Mouse (Mus musculus) gastrocnemius, adult 2 months (tissue): ENCODE measurements around the gene Phospho1. TPM values are rescaled to one million over a fixed set of nuclear protein-coding genes. Genes with fewer than 3 reads are reported as not detected.
A peak's percentile ranks its signal among the peaks of the same experiment; 100 is the strongest.

Source experiments
- DNase-seq: peaks from one replicate; pipeline ENCODE4 v3.0.0; 2022
- H3K27ac ChIP-seq: fragments of 200-600 bp; 2 replicates; pipeline ENCODE4 v1.8.1; 2022; ENCODE audit warnings: mild to moderate bottlenecking
- H3K4me3 ChIP-seq: fragments of 200-600 bp; 2 replicates; pipeline ENCODE4 v1.8.1; 2022; ENCODE audit warnings: mild to moderate bottlenecking, moderate library complexity
- CTCF ChIP-seq: fragments of 200-600 bp; IDR thresholded peaks from 2 replicates; pipeline ENCODE4 v1.8.1; 2022; ENCODE audit warnings: antibody characterized with exemption, mild to moderate bottlenecking, moderate library complexity
- intact Hi-C: fragments of 180-260 bp; cut with DNase I; formaldehyde crosslinking; loops from one replicate; pipeline ENCODE4 v1.15.1; 2025
- total RNA-seq, 2 experiments: library from RNA; stranded (reverse); gene quantifications; 2 replicates each; pipeline ENCODE4 v1.2.3; 2021

The Phospho1 gene
- total RNA-seq, 2 experiments from 2014 or later: 274 to 394 TPM

DNA sequence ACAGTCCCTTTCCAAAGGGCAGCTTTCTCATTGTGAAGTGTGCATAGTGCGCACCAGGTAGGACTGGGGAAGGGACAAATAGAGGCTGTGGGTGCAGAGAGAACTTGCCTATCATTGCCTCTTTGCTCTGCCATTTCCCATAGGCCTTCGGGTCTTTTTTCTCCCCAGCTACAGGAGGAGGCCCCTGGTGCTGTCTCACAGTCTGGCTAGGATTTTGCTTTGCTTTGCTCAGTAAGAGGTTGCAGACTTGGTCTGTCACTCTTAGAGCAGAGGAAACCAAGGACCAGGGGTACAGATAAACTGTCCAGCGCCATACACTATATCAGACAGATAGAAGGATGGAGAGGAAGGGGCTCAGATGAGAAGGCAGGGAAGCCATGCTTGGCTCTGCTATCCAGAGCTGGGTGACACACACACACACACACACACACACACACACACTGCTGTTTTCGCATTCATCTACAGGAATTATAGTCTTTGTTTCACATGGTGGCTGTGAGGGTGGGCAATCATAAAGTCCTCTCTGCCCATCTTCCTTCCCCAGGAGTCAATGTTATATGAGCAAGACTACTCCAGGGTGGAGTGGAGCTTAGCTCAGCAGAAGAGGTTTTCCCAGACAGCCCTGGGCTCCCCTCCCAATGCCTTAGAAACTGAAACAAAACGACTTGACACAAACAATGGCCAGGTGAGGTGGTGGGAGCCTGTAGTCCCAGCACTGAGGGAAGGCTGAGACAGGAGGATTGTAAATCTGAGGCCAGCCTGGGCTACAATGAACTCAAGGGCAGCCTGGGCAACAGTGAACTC, 16.6 kb downstream of the Phospho1 start:
- Histone ChIP-seq H3K27ac (peak overlapping the region; percentile 83), H3K4me3 (peak overlapping the region; percentile 68)
- no peak for DNase-seq
- intact Hi-C loops: no loop called here
- TF ChIP-seq CTCF: no peak

DNA sequence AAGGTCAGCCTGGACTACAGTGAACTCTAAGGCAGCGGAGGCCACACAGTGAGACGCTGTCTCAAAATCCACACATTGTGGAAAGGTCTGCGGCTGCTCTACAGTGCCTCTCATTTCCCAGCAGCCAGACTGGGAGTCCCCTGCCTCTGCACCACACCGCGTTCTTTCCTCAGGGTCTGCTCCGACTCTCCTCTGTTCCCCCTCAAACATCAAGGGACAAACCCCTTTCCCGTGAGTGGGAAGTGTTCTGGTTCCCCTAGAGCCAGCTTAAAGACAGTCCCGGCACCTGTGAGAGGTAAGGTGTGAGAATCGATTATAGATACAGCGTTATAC, 17.2 kb downstream of the Phospho1 start:
- Histone ChIP-seq H3K27ac (peak overlapping the region; percentile 83), H3K4me3 (peak overlapping the region; percentile 68)
- intact Hi-C loops: no loop called here
- TF ChIP-seq CTCF: no peak
- DNase-seq: no peak

DNA sequence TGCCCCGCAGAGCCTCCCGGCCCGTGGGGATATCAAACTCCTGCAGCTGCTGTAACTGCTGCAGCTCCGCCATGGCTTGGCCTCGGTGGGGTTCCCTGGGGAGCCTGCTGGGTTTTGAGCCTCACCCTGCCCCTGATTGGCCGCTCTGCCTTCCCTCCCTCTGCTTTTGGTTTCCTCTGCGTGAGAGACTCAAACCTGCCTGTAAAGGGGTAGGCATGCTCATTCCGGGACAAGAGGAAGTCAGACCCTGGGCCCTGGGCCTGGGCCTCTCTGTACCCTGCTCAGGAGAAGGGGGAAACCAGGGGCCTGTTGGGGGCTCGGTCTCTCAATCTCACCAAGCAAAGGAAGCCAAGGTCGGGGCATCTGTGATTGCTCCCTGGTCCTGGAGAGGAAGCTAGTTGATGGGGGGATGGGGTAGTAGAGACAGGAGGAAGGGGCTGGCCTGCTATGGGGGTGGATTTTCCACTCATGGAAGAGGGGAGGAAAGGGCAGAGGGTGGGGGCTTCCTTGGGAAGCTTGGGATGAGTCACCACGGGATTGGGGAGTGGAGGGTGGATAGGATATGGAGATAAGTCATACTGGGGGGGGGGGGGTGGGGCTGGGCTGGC, 17.9 kb downstream of the Phospho1 start, which contains the start of gene Abi3:
TSS of gene Abi3 (minus strand) at position 403 of the 608 bp plus-strand sequence.
- intact Hi-C loops: no loop called here
- DNase-seq: peak; percentile 66
- H3K4me3 ChIP-seq: peak within 1 kb of the TSS; percentile 68
- no peak for TF ChIP-seq CTCF
- peak within 1 kb of the TSS; percentile 83 for H3K27ac ChIP-seq

DNA sequence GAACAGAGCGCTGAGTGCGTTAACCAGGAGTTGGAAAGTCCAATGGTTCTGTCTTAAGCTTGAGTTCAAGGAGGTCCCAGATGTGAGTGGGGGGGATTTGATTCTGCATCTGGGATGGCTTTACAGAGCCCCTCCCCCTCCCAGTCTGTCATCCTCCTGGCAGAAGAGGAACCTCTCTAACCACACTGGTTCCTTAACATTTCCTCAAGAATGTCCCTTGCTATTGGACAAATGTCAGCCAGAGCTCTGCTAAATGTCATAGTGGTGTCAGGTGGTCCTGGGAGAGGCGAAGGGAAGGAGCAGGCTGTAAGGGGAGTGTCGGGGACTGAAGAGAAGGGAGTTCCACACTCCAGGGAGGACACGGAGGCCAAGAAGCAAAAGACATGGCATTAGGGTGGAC, 18.7 kb downstream of the Phospho1 start:
- H3K27ac ChIP-seq: peak overlapping the region; percentile 83

DNA sequence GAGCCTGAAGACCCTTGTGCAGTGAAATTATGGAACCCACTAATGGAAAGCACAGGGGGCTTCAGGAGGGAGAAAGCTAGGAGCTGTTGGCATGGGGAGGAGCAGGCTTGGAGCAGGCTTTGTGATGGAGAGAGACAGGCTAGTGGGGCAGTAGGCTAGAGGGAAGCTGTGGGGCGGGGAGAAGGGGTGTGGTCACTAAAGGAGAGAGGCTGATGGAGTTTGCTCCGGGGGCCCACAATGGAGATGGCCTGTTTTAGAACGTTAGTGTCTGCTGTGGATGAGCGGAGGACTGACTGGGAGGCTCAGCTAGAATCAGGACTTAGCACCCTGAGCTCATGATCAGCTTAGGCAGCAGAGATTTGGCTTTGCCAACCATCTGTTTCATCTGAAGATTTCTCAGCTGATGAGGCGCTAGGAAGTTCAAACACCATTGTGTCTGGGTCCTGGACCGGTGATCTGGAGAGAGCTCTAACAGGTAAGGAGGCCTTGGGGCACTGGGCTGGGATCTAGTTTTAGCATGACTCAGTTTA, 19.2 kb downstream of the Phospho1 start:
- peak overlapping the region; percentile 83 for H3K27ac ChIP-seq
- no peak for TF ChIP-seq CTCF
- H3K4me3 ChIP-seq: peak overlapping the region; percentile 68
- intact Hi-C loops: no loop called here
- DNase-seq: no peak

More for the DNA sequence above, 18.7 kb downstream of the Phospho1 start:
- no peak for DNase-seq
- intact Hi-C loops: no loop called here
- no peak for TF ChIP-seq CTCF
- peak overlapping the region; percentile 68 for H3K4me3 ChIP-seq

DNA sequence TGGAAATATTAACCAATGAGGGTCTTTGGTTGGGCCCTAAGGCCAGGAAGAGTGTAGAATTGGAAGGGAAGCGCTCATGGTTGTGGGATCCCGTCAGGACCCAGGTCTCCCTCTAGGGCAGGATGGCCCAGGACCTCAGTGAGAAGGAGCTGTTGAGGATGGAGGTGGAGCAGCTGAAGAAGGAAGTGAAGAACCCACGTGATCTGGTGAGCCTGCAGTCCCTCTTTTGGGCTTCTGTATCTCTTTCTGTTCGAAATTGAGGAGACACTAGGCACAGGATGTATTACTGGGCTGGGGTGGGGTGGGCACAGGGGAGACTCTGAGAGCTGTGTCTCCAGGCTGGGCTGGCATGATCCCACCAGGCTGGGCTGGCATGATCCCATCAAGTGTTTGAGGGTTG, 20.6 kb downstream of the Phospho1 start:
- no peak overlapping the region for H3K4me3 ChIP-seq
- H3K27ac ChIP-seq: no peak overlapping the region
- no peak for TF ChIP-seq CTCF
- no peak for DNase-seq
- intact Hi-C loops: no loop called here

DNA sequence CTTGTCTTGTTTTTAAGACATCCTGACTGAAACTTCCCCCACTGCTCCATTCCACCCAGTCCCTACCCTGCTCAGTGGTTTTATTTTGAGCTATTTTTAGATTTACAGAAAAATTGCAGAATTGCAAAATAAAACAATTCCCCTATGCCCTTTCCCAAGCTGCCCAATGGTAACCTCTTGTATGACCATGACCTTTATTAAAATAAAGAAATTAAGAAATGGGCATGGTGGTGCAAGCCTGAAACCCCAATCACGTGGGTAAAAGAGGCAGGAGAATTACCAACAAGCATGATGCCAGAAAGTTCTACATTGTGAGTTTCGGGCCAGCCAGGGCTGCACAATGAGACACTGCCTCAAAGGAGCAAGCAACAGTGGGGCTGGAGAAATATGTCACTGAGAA, 26.6 kb downstream of the Phospho1 start:
- intact Hi-C loops: loop anchor here (5.0 kb wide), 1 partner anchor 164 kb away; no protein-coding TSS in a partner anchor

DNA sequence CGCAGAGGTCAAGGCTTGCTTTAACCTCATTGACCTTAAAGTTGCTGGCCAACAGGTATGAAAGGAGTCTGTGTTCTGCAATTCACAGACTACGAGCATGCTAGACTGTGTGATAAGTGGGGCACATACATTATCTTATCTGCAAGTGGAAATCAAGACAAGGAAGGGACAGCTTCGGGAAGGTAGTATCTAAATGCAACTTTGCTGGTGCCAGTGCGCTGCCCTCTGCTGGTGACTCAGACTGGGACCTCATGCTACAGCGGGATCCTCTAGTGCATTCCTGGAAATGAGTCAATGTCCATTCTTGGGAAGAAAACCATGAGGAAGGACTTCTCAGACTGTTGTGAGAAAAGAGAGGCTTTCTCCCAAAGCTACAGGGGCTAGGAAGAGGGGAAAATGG, 29.4 kb downstream of the Phospho1 start:
- no peak overlapping the region for H3K27ac ChIP-seq
- DNase-seq: peak; percentile 79
- TF ChIP-seq CTCF: peak; percentile 95
- intact Hi-C loops: loop anchor here (1.0 to 5.0 kb wide), 3 partner anchors 25 to 166 kb away; no protein-coding TSS in a partner anchor
- no peak overlapping the region for H3K4me3 ChIP-seq

More for the DNA sequence above, 26.6 kb downstream of the Phospho1 start:
- Histone ChIP-seq H3K4me3 (no peak overlapping the region), H3K27ac (no peak overlapping the region)
- no peak for TF ChIP-seq CTCF
- DNase-seq: no peak

DNA sequence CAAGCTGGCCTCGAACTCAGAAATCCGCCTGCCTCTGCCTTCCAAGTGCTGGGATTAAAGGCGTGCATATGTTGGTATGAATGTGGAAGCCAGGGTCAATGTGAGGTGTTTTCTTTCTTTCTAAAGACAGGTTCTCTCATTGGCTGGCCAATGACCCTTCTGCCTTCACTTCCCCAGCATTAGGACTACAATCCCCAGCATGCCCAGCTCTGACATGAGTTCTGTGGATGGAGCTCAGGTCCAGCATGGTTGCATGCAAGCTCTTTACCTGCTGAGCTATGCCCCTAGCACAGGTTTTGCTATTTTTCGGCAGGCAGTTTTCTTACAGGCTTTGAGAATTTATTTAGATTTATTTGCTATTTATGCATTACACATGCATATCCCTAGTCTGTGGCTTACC, 33.0 kb downstream of the Phospho1 start:
- H3K27ac ChIP-seq: no peak overlapping the region
- TF ChIP-seq CTCF: no peak
- DNase-seq: no peak
- no peak overlapping the region for H3K4me3 ChIP-seq
- intact Hi-C loops: no loop called here

DNA sequence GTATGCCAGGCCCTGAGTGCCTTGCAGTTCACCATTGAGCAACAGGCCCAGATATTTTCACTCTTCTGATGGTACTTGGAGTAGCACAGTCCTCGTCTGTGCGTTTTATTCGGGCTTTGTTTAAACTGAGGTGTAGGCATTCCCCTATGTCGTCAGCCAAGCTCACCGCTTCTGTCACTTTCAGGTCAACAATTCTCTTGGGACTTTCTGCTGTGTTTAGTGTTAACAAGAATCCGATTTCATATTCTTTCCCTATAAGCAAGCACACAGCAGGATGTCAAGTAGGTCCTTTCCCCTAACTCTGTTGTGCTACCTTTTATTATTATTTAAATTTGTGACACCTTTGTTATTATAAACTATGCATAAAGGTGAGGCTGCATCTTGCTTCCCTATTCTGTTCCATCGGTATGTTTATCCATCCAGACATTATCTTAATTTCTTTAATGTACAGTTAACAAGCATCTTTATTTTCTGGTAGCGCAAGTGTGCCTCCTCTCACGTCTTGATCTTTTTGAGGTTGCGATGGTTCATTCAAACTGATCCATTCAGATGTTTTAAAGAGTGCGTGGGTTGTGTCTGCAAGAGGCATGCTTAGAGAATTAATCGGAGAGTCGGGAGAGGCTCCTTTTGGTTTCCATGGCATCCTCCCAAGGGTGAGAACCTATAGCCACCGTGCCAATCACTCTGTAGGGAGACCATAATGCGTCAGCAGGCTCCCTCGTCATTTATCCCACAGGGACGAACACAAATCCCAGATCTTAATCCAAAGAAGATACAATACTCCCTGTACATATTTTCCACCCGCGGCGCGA, 33.6 kb downstream of the Phospho1 start:
- H3K4me3 ChIP-seq: peak overlapping the region; percentile 74
- intact Hi-C loops: no loop called here
- DNase-seq: no peak
- no peak for TF ChIP-seq CTCF
- H3K27ac ChIP-seq: peak overlapping the region; percentile 97

DNA sequence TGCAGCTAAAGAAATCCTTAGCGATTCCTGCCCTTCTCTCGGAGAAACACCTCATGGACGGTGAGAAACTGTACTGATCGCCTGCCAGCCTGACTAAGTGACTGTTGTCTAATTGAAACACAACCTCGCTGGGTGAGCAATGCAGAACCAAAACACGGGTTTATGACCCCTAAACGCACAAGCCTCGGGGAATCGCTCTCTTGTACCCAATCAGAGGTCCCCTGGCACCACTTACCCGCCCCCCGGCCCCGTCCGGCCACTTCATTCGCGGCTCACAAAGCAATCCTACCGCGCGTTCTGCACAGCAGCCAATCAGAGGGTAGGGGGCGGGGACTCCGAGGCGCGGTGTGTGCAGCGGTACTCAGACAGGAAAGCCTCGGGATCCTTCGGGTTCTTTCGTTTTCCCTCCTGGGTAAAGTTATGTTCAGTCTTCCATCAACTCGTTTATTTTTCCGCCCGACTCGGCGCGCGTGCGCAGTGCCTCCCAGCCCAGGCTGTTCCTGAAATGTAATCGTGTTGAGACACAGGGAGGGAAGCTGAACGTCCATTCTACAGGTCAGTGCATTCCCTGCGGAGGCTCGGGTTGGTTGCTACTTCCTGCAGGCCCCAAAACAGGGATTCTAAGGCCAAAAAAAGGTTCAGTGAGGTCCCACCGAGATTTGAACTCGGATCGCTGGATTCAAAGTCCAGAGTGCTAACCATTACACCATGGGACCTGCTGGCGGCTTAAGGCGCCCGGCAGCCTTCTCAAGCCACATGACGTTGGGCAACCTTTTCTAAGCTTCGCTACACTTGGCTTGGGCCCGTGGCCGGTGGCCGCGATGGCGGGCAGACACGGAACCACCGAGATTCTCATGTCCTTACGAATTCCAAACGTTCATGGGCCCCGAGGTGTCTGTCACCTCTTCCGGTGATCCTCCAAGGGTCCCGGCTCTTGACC, 34.5 kb downstream of the Phospho1 start:
- peak overlapping the region; percentile 74 for H3K4me3 ChIP-seq
- no peak for TF ChIP-seq CTCF
- intact Hi-C loops: no loop called here
- DNase-seq: peak; percentile 98
- H3K27ac ChIP-seq: peak overlapping the region; percentile 97
